Mouse (Mus musculus): ENCODE data around the gene Csrnp3. TPM values are rescaled to one million over a fixed set of nuclear protein-coding genes. Genes with fewer than 3 reads are reported as not detected.
A peak's percentile ranks its signal among the peaks of the same experiment; 100 is the strongest.
"Not testable (repeated sequence)": the region's sequence is repeated elsewhere in the genome, so short reads cannot be mapped to it uniquely, and the experiment has no call there.

Gene Csrnp3
- polyA plus RNA-seq, 1 experiment from 2014 or later = 1.2 TPM

DNA sequence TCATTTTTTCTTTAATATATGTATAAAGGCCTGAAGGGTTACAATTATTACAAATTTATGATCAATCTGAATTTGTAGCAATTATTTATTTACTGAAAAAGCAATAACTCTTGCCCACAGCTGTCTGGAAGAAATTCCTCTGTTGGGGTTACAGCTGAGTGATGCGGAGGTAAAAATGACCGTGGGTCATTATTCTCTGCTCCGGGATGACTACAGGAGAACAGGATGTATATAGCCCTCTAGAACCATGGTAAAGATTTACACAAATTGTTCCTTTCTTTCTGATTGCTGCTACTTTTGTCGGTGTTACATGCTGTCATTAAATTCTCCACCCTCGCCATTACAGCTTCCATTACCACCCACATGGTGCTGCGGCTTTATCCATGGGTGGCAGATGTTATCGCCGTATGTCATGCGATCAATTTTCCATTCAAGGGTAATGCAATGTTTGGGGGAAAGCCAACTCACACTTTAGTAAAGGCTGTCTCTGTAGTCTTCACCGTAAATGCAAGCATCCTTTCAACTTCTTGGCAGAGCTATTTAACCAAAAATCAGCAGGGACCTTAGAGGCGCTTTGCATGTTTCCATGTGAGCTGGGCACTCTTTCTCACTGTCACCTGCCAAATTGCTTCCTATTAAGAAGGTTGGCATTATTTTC is 12.7 kb upstream of the Csrnp3 start:
- Histone ChIP-seq H3K27me3 (ENCODE audit: control insufficient read depth, insufficient read depth, low read length) (no peaks in the 10 kb centered on the region), H3K36me3 (ENCODE audit: control insufficient read depth, insufficient read depth) (no peaks in the 10 kb centered on the region), H3K9ac (ENCODE audit: low read length) (no peak overlapping the region), H3K9me3 (replicated peaks; ENCODE audit: control insufficient read depth, low read length) (no peaks in the 10 kb centered on the region), H3K4me1 (ENCODE audit: control insufficient read depth, insufficient read depth, low read length) (no peaks in the 10 kb centered on the region), H3K4me3 (ENCODE audit: low read length) (no peak overlapping the region), H3K4me2 (ENCODE audit: low read depth, low read length) (no peak overlapping the region), H3K27ac (ENCODE audit: low read length) (no peak overlapping the region)
- ATAC-seq (replicated peaks; ENCODE audit: extremely low read depth, insufficient read depth, low FRiP score) = no peak
- 78% methylated on average over 11 of the region's 11 CpGs for WGBS

DNA sequence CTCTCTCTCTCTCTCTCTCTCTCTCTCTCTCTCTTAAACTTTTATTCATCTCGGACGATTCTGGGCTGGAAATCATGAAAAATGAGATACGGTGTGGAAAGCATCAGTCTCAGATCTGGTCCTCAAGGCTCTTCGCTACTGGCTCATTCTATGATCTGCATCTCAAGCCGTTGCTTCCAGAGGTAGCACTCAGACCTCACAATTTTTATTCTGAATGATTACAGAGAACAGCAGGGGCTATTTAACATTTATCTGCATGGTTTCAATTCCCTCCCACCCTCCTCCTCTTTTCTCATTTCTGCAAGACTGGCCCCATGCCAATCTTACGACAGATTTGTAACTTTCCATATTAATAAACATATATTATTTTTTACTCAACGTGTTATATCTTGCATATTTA is 12.1 kb upstream of the Csrnp3 start:
- Histone ChIP-seq H3K4me1 (ENCODE audit: control insufficient read depth, insufficient read depth, low read length) (no peaks in the 10 kb centered on the region), H3K4me3 (ENCODE audit: low read length) (no peak overlapping the region), H3K4me2 (ENCODE audit: low read depth, low read length) (no peak overlapping the region), H3K9ac (ENCODE audit: low read length) (no peak overlapping the region), H3K36me3 (ENCODE audit: control insufficient read depth, insufficient read depth) (no peaks in the 10 kb centered on the region), H3K27ac (ENCODE audit: low read length) (no peak overlapping the region), H3K9me3 (replicated peaks; ENCODE audit: control insufficient read depth, low read length) (no peaks in the 10 kb centered on the region), H3K27me3 (ENCODE audit: control insufficient read depth, insufficient read depth, low read length) (no peaks in the 10 kb centered on the region)
- WGBS = 66% methylated on average over 7 of the region's 7 CpGs
- ATAC-seq (replicated peaks; ENCODE audit: extremely low read depth, insufficient read depth, low FRiP score) = no peak

DNA sequence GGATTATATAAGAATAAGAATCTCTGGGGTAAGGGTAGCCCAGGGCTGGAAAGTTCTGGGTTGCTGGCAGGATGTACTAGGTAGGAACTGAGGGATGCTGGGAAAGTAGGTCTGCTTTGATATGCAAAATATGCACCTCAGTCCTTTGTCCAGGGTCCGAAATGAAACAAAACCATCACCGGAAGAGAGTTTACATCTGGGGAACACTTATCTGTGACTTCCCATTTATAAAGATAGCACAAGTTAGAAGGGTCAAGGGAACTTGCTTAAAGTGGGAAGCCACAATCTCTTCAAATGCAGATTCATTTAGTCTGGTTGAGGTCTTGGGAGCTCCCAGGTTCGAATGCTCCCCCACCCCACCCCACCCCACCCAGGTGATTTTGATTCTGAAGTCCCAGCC is 4.0 kb upstream of the Csrnp3 start:
- ATAC-seq (replicated peaks; ENCODE audit: extremely low read depth, insufficient read depth, low FRiP score) = no peak

DNA sequence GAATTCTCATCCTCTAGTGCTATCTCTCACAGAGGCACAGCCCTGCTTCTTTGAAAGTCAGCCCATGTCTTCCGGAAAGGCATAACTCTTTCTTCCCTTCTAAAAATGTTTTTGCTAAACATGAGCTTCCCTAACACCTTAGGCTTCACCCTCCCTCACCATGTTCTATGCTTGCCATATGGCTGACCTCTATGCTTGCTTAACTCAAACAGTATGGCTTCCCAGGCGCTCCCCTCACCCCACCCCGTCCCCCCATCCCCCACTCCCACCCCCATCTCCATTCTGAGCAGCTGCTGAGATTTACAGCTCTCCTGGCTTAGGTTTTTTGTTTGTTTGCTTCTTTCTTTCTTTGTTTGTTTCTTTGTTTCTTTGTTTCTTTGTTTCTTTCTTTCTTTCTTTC is 3.2 kb upstream of the Csrnp3 start:
- Histone ChIP-seq H3K4me3 (ENCODE audit: low read length) (no peak overlapping the region), H3K4me2 (ENCODE audit: low read depth, low read length) (no peak overlapping the region), H3K27me3 (ENCODE audit: control insufficient read depth, insufficient read depth, low read length) (no peaks in the 10 kb centered on the region), H3K36me3 (ENCODE audit: control insufficient read depth, insufficient read depth) (no peaks in the 10 kb centered on the region), H3K4me1 (ENCODE audit: control insufficient read depth, insufficient read depth, low read length) (peaks cover 9% of the 10 kb centered on the region; the same call in 1 of the 2 replicates), H3K9me3 (replicated peaks; ENCODE audit: control insufficient read depth, low read length) (no peaks in the 10 kb centered on the region), H3K27ac (ENCODE audit: low read length) (no peak overlapping the region), H3K9ac (ENCODE audit: low read length) (no peak overlapping the region)
- 47% methylated on average over 3 of the region's 3 CpGs for WGBS
- ATAC-seq (replicated peaks; ENCODE audit: extremely low read depth, insufficient read depth, low FRiP score) = no peak

More for the DNA sequence above, 4.0 kb upstream of the Csrnp3 start:
- no peaks in the 10 kb centered on the region for H3K27me3 ChIP-seq (ENCODE audit: control insufficient read depth, insufficient read depth, low read length)
- no peak overlapping the region for H3K4me2 ChIP-seq (ENCODE audit: low read depth, low read length)
- no peaks in the 10 kb centered on the region for H3K9me3 ChIP-seq (replicated peaks; ENCODE audit: control insufficient read depth, low read length)
- no peak overlapping the region for H3K27ac ChIP-seq (ENCODE audit: low read length)
- no peak overlapping the region for H3K4me3 ChIP-seq (ENCODE audit: low read length)
- H3K9ac ChIP-seq (ENCODE audit: low read length) = no peak overlapping the region
- peaks cover 9% of the 10 kb centered on the region; the same call in 1 of the 2 replicates for H3K4me1 ChIP-seq (ENCODE audit: control insufficient read depth, insufficient read depth, low read length)
- WGBS = 43% methylated on average over 3 of the region's 3 CpGs
- H3K36me3 ChIP-seq (ENCODE audit: control insufficient read depth, insufficient read depth) = no peaks in the 10 kb centered on the region

DNA sequence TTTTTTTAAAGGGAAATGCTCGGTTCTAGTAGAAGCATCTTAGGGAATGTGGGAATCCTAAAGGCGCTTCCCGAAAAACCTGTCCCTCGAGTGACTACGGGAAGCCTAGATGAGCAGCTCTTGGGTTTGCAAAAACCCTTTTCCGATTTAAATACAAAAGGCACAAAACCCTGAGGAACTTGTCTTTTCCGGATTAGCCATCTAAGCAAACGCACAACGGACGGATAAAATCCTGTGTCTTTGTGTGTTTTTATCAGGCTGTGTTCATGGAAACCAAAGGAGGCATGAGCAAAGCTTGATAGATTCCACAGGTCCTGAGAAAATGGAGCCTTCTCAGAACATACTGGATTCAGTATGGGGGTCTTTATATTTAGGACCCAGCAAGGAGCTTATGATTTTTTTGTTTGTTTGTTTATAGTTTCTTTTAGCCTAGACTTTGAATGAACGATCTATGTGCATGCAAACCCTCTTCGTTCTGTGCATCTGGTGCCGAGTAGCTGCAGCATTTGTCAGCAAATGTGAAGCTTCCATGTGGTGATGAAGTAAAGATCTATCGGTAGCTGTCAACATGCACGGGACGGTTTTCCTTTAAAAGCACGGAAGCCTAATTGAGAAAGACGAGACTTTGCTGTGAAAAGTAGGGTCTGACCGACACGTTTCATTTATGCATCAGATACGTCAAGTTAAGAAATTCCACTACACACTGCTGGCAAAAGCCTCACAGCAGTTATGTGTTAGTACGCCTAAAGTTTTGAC is 611 bp downstream of the Csrnp3 start:
- Histone ChIP-seq H3K4me3 (ENCODE audit: low read length) (peak overlapping the region; percentile 56), H3K9me3 (replicated peaks; ENCODE audit: control insufficient read depth, low read length) (no peaks in the 10 kb centered on the region), H3K4me1 (ENCODE audit: control insufficient read depth, insufficient read depth, low read length) (peaks cover 9% of the 10 kb centered on the region; the same call in 1 of the 2 replicates), H3K27me3 (ENCODE audit: control insufficient read depth, insufficient read depth, low read length) (no peaks in the 10 kb centered on the region), H3K36me3 (ENCODE audit: control insufficient read depth, insufficient read depth) (no peaks in the 10 kb centered on the region), H3K9ac (ENCODE audit: low read length) (peak overlapping the region; percentile 46), H3K4me2 (ENCODE audit: low read depth, low read length) (peak overlapping the region; percentile 89), H3K27ac (ENCODE audit: low read length) (no peak overlapping the region)
- ATAC-seq (replicated peaks; ENCODE audit: extremely low read depth, insufficient read depth, low FRiP score) = no peak
- 2% methylated on average over 22 of the region's 22 CpGs for WGBS

DNA sequence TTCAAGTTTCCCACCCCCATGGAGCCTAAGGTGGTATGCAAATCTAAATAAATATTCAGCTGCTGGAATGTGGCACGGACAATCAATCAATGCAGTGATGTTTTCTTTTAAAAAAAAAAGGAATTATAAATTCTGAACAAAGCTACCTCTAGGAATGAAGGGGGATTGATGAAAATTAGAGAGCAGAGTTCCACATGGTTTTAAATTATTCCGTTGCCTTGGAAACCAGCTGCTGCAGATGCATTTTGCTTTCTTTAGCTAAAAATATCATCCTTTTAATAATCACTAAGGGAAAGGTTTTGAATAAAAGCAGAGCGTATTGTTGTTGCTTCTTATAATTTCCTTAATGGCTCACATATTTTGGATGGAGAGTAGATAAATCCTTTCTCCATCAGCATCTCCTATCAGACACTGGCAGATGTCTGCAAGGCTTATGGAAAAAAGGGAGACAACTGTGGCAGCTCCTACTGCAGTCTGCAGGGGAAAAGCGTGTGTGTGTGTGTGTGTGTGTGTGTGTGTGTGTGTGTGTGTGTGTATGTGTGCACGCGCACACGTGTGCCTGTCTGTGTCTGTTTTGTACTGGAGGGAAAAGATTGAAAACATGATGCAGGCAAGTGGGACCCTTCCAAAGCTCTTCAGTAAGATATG is 2.0 kb downstream of the Csrnp3 start:
- no peaks in the 10 kb centered on the region for H3K27me3 ChIP-seq (ENCODE audit: control insufficient read depth, insufficient read depth, low read length)
- no peak for ATAC-seq (replicated peaks; ENCODE audit: extremely low read depth, insufficient read depth, low FRiP score)
- 53% methylated on average over 7 of the region's 7 CpGs for WGBS
- no peaks in the 10 kb centered on the region for H3K36me3 ChIP-seq (ENCODE audit: control insufficient read depth, insufficient read depth)
- peaks cover 9% of the 10 kb centered on the region; the same call in 1 of the 2 replicates for H3K4me1 ChIP-seq (ENCODE audit: control insufficient read depth, insufficient read depth, low read length)
- no peaks in the 10 kb centered on the region for H3K9me3 ChIP-seq (replicated peaks; ENCODE audit: control insufficient read depth, low read length)
- no peak overlapping the region for H3K27ac ChIP-seq (ENCODE audit: low read length)
- H3K9ac ChIP-seq (ENCODE audit: low read length) = no peak overlapping the region
- H3K4me2 ChIP-seq (ENCODE audit: low read depth, low read length) = no peak overlapping the region
- no peak overlapping the region for H3K4me3 ChIP-seq (ENCODE audit: low read length)

DNA sequence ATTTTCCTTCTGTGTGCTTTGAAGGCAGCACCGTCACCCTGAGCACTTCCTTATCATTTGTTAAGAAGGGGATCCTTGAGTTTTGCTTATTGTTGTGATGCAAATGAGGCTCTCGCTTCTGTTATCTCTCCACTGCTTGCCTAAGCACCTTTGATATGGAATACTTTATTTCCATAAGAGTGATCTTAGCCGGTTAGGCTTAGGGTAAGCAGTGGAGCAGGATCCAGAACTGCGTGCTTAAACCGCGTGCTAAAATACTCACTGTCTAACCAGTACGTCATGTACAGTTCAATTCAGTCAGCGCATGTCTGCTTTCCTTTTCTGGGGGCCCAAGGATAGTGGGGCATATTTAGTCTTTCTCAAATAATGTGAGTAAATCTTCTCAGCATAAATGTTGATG is 3.1 kb downstream of the Csrnp3 start:
- H3K36me3 ChIP-seq (ENCODE audit: control insufficient read depth, insufficient read depth) = no peaks in the 10 kb centered on the region
- no peaks in the 10 kb centered on the region for H3K27me3 ChIP-seq (ENCODE audit: control insufficient read depth, insufficient read depth, low read length)
- H3K4me3 ChIP-seq (ENCODE audit: low read length) = no peak overlapping the region
- H3K9ac ChIP-seq (ENCODE audit: low read length) = no peak overlapping the region
- WGBS = 41% methylated on average over 8 of the region's 8 CpGs
- no peak overlapping the region for H3K4me2 ChIP-seq (ENCODE audit: low read depth, low read length)
- H3K4me1 ChIP-seq (ENCODE audit: control insufficient read depth, insufficient read depth, low read length) = peaks cover 9% of the 10 kb centered on the region; the same call in 1 of the 2 replicates
- no peak overlapping the region for H3K27ac ChIP-seq (ENCODE audit: low read length)
- H3K9me3 ChIP-seq (replicated peaks; ENCODE audit: control insufficient read depth, low read length) = no peaks in the 10 kb centered on the region
- ATAC-seq (replicated peaks; ENCODE audit: extremely low read depth, insufficient read depth, low FRiP score) = no peak

DNA sequence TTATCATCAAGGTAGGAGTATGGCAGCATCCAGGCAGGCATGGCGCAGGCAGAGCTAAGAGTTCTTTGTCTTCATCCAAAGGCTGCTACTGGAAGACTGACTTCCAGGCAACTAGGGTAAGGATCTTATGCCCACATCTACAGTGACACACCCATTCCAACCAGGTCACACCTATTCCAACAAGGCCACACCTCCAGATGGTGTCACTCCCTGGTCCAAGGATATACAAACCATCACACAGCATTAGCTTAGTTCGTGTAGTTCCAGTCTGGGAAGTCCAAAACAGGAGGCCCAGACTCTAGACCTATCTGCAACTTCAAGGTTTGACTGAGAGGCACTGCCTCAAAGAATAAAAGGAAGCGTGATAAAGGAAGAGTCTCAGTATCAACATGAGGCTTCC is 4.7 kb downstream of the Csrnp3 start:
- H3K9me3 ChIP-seq (replicated peaks; ENCODE audit: control insufficient read depth, low read length); H3K4me1 ChIP-seq (ENCODE audit: control insufficient read depth, insufficient read depth, low read length): not testable (repeated sequence)
- whole genome bisulfite sequencing = 88% methylated on average over 3 of the region's 3 CpGs

DNA sequence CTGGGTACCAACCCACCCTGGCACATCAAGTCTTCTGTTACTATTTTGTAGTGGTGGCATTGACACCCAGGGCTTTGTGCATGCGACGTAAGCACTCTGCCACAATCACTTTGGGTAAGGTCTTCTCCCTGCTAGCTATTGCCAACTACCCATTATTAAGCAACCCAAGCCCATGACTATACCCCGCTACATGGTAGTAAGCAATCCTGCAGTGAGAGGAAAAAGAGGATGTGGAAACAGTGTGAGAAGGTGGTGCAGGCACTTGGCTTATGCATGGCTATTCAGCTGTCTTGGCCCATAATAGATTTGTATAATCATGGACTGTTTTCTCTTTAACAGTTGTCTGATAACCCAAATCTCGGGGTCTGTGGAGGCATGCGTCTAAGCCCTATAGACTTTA is 11.2 kb downstream of the Csrnp3 start:
- no peak for ATAC-seq (replicated peaks; ENCODE audit: extremely low read depth, insufficient read depth, low FRiP score)
- Histone ChIP-seq H3K4me2 (ENCODE audit: low read depth, low read length) (no peak overlapping the region), H3K9me3 (replicated peaks; ENCODE audit: control insufficient read depth, low read length) (no peaks in the 10 kb centered on the region), H3K4me3 (ENCODE audit: low read length) (no peak overlapping the region), H3K27ac (ENCODE audit: low read length) (no peak overlapping the region), H3K4me1 (ENCODE audit: control insufficient read depth, insufficient read depth, low read length) (no peaks in the 10 kb centered on the region), H3K36me3 (ENCODE audit: control insufficient read depth, insufficient read depth) (no peaks in the 10 kb centered on the region), H3K9ac (ENCODE audit: low read length) (no peak overlapping the region), H3K27me3 (ENCODE audit: control insufficient read depth, insufficient read depth, low read length) (no peaks in the 10 kb centered on the region)
- 89% methylated on average over 5 of the region's 5 CpGs for WGBS

More for the DNA sequence above, 4.7 kb downstream of the Csrnp3 start:
- not testable (repeated sequence) for H3K4me3 ChIP-seq (ENCODE audit: low read length); H3K9ac ChIP-seq (ENCODE audit: low read length); H3K4me2 ChIP-seq (ENCODE audit: low read depth, low read length); H3K36me3 ChIP-seq (ENCODE audit: control insufficient read depth, insufficient read depth); ATAC-seq (replicated peaks; ENCODE audit: extremely low read depth, insufficient read depth, low FRiP score); H3K27me3 ChIP-seq (ENCODE audit: control insufficient read depth, insufficient read depth, low read length); H3K27ac ChIP-seq (ENCODE audit: low read length)

All from heart, embryonic 16.5 days (tissue).